Mouse (Mus musculus): Measurements from ENCODE around the gene Batf2.

DNA sequence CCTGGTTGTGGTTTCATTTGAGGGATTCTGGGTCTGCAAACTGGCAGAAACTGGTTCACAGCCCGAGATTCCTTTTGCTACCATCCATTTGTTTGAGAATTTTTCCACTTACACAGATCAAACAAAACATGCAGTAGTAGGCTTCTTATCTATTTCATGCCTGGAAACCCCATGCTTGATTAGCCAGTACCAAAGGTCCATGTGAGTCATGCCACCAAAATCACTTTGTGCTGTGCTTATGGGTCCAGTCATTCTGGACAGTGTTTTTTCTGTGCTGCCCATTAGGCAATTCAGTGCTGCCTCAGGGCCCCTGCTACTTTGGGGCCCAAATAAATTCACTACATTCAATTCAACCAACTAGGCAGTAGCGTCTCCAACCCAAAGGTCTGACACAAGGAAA, 63.5 kb downstream of the Batf2 start:
- TF ChIP-seq POLR2A (IDR thresholded peaks at IDR 0.05; ENCODE audit: low read depth, low read length) (no peak), CTCF (IDR thresholded peaks at IDR 0.05; ENCODE audit: extremely low read depth, insufficient read length, insufficient replicate concordance, low read depth, low read length) (no peak)

Measured in small intestine, adult 2 months (tissue).